Mouse (Mus musculus) heart, embryonic 14.5 days (tissue): ENCODE measurements at regions not wholly inside any gene's neighbourhood (a gene's known extent, or its start where the extent isn't known, plus 50 kb on each side); places are given as distances from the start of the nearest gene placed in this dataset.

Experiments used
- ATAC-seq: fragments of 200-750 bp; cut with Nextera tagmentation; 2 replicates; pipeline ENCODE4 v1.8.0; 2017; ENCODE audit warnings: low read depth, moderate TSS enrichment; ENCODE audit not compliant: insufficient number of reproducible peaks, insufficient read depth, low FRiP score
- H3K27ac ChIP-seq, 2 experiments: fragments of 200-500 bp in 1 of 2; fragments of 300-500 bp in 1 of 2; sonication (generic) in 1 of 2; replicated peaks in 1 of 2; 2 replicates each; pipeline ENCODE4 v1.5.1; 2012 to 2014; ENCODE audit warnings: low read depth in 2 of 2, low read length in 2 of 2, control low read depth in 1 of 2, mild to moderate bottlenecking in 1 of 2, mixed read lengths in 1 of 2; ENCODE audit not compliant: control insufficient read depth in 1 of 2, insufficient read depth in 1 of 2
- H3K27me3 ChIP-seq: fragments of 300-500 bp; sonication (generic); 2 replicates; pipeline ENCODE4 v1.6.1; 2014; ENCODE audit warnings: mild to moderate bottlenecking, low read length, control low read depth; ENCODE audit not compliant: control insufficient read depth, insufficient read depth
- H3K36me3 ChIP-seq: fragments of 300-500 bp; sonication (generic); 2 replicates; pipeline ENCODE4 v1.6.1; 2014; ENCODE audit warnings: mild to moderate bottlenecking, control low read depth, low read length, mixed read lengths; ENCODE audit not compliant: control insufficient read depth, insufficient read depth
- H3K4me1 ChIP-seq, 2 experiments: fragments of 200-500 bp in 1 of 2; fragments of 300-500 bp in 1 of 2; sonication (generic) in 1 of 2; 2 replicates each; pipeline ENCODE4 v1.6.1; 2012 to 2014; ENCODE audit warnings: low read length in 2 of 2, control low read depth in 1 of 2, mixed read lengths in 1 of 2; ENCODE audit not compliant: control insufficient read depth in 2 of 2, insufficient read depth in 2 of 2
- H3K4me2 ChIP-seq: fragments of 300-500 bp; sonication (generic); 2 replicates; pipeline ENCODE4 v1.6.1; 2014; ENCODE audit warnings: mild to moderate bottlenecking, low read length
- H3K4me3 ChIP-seq, 2 experiments: fragments of 200-500 bp in 1 of 2; fragments of 300-500 bp in 1 of 2; sonication (generic) in 1 of 2; 2 replicates each; pipeline ENCODE4 v1.5.1; 2012 to 2014; ENCODE audit warnings: low read length in 2 of 2, mild to moderate bottlenecking in 2 of 2, control low read depth in 1 of 2, low read depth in 1 of 2, moderate library complexity in 1 of 2; ENCODE audit not compliant: control insufficient read depth in 1 of 2, insufficient read depth in 1 of 2
- H3K9ac ChIP-seq: fragments of 300-500 bp; sonication (generic); 2 replicates; pipeline ENCODE4 v1.6.1; 2014; ENCODE audit warnings: mild to moderate bottlenecking, low read length
- H3K9me3 ChIP-seq: fragments of 300-500 bp; sonication (generic); 2 replicates; pipeline ENCODE4 v1.6.1; 2016; ENCODE audit warnings: low read length, control low read depth; ENCODE audit not compliant: control insufficient read depth
- WGBS: fragments of 180-500 bp; shearing (Covaris S2); extraction: QIAGEN DNeasy Blood & Tissue Kit; methylation state at CpG from one replicate; pipeline ENCODE4 v1.1.7; 2014; 5-methylcytosine and 5-hydroxymethylcytosine counted together

GRCm38 (mm10) chr12:26191268-26191981 lies 223.6 kb downstream of the Rnf144a start:
- Histone ChIP-seq H3K36me3 (no peaks in the 10 kb centered on the region), H3K9me3 (no peaks in the 10 kb centered on the region), H3K4me2 (peak overlapping the region; percentile 23), H3K4me3 (no peak overlapping the region), H3K27me3 (no peaks in the 10 kb centered on the region), H3K9ac (no peak overlapping the region; the same call in 1 of the 2 replicates), H3K4me1 (peaks cover 9 to 10% of the 10 kb centered on the region in 2 experiments; a peak in 3 of 4 replicates), H3K27ac (no peak overlapping the region)
- no peak for ATAC-seq
- 26% methylated on average over 15 of the region's 15 CpGs for WGBS

- Histone ChIP-seq H3K36me3 (no peaks in the 10 kb centered on the region), H3K4me1 (peaks cover 9 to 10% of the 10 kb centered on the region in 2 experiments; a peak in 3 of 4 replicates), H3K27ac (no peak overlapping the region), H3K4me3 (no peak overlapping the region), H3K9ac (no peak overlapping the region), H3K9me3 (no peaks in the 10 kb centered on the region), H3K4me2 (no peak overlapping the region), H3K27me3 (no peaks in the 10 kb centered on the region)
- ATAC-seq, result no peak
- WGBS, result 40% methylated on average over 2 of the region's 2 CpGs
Measured at GRCm38 (mm10) chr12:26188996-26189395, 226.1 kb downstream of the Rnf144a start.

- Histone ChIP-seq H3K9me3 (no peaks in the 10 kb centered on the region), H3K4me2 (no peak overlapping the region), H3K27me3 (no peaks in the 10 kb centered on the region), H3K27ac (no peak overlapping the region), H3K4me1 (peaks cover 9 to 10% of the 10 kb centered on the region in 2 experiments; a peak in 3 of 4 replicates), H3K9ac (no peak overlapping the region), H3K36me3 (no peaks in the 10 kb centered on the region), H3K4me3 (no peak overlapping the region)
- no peak for ATAC-seq
- WGBS, result 76% methylated on average over 8 of the region's 8 CpGs
Measured at GRCm38 (mm10) chr12:26187091-26187862, 227.8 kb downstream of the Rnf144a start.

GRCm38 (mm10) chr12:26184701-26185460 lies 230.2 kb downstream of the Rnf144a start:
- Histone ChIP-seq H3K27me3 (no peaks in the 10 kb centered on the region), H3K9ac (no peak overlapping the region), H3K4me3 (no peak overlapping the region), H3K36me3 (no peaks in the 10 kb centered on the region), H3K4me1 (no peaks in the 10 kb centered on the region), H3K27ac (no peak overlapping the region), H3K9me3 (no peaks in the 10 kb centered on the region), H3K4me2 (no peak overlapping the region)
- ATAC-seq, result no peak
- 79% methylated on average over 5 of the region's 5 CpGs for WGBS

GRCm38 (mm10) chr12:26183021-26183420 lies 232.0 kb downstream of the Rnf144a start:
- Histone ChIP-seq H3K4me1 (no peaks in the 10 kb centered on the region), H3K4me2 (no peak overlapping the region), H3K9me3 (no peaks in the 10 kb centered on the region), H3K9ac (no peak overlapping the region), H3K27me3 (no peaks in the 10 kb centered on the region), H3K4me3 (no peak overlapping the region), H3K36me3 (no peaks in the 10 kb centered on the region), H3K27ac (no peak overlapping the region)
- no peak for ATAC-seq
- WGBS, result 89% methylated on average over 2 of the region's 2 CpGs

- ATAC-seq, result no peak
- WGBS, result 82% methylated on average over 7 of the region's 7 CpGs
Measured at GRCm38 (mm10) chr12:26180846-26181245, 234.2 kb downstream of the Rnf144a start.

GRCm38 (mm10) chr12:26176231-26176662 lies 238.8 kb downstream of the Rnf144a start:
- peak; percentile 66 for ATAC-seq
- Histone ChIP-seq H3K9me3 (no peaks in the 10 kb centered on the region), H3K27me3 (no peaks in the 10 kb centered on the region), H3K36me3 (no peaks in the 10 kb centered on the region), H3K27ac (no peak overlapping the region; a peak in 2 of 4 replicates), H3K4me1 (peaks cover 2 to 5% of the 10 kb centered on the region in 2 experiments; a peak in 3 of 4 replicates), H3K4me2 (peak overlapping the region; percentile 45), H3K4me3 (peak overlapping the region in 1 of 2 experiments; percentile 6; a peak in 2 of 4 replicates), H3K9ac (no peak overlapping the region)
- 12% methylated on average over 10 of the region's 10 CpGs for WGBS

More at GRCm38 (mm10) chr12:26180846-26181245, 234.2 kb downstream of the Rnf144a start:
- Histone ChIP-seq H3K9me3 (no peaks in the 10 kb centered on the region), H3K27ac (no peak overlapping the region), H3K36me3 (no peaks in the 10 kb centered on the region), H3K27me3 (no peaks in the 10 kb centered on the region), H3K4me3 (no peak overlapping the region), H3K9ac (no peak overlapping the region), H3K4me1 (peaks cover 2 to 3% of the 10 kb centered on the region in 2 experiments; a peak in 3 of 4 replicates), H3K4me2 (no peak overlapping the region)
